Mouse (Mus musculus): ENCODE data around the gene Tnfrsf12a. TPM values are rescaled to one million over a fixed set of nuclear protein-coding genes. Genes with fewer than 3 reads are reported as not detected.

Tnfrsf12a gene
- polyA plus RNA-seq, 1 experiment from 2014 or later, result 10.4 TPM

DNA sequence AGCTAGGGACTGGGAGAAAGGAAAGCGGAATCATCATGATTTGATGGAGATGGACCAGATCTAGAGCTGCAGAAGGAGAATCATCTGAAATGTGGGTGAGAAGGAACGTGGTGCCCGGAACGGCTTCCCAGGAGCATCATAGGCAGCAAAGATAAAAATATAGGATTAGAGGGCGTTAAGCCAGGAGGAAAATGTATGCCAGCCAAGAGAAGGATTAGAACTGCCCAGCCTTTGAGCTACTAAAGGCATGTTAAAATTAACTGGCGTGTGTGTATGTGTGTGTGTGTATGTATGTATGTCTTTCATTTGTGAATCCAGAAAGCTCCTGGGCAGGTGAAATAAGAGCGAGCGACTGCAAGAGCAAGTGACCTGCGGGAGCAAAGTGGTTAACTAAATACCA is 26.0 kb upstream of the Tnfrsf12a start:
- WGBS, result 86% methylated on average over 9 of the region's 9 CpGs
- H3K4me2 ChIP-seq, result no peak overlapping the region
- peaks cover 21% of the 10 kb centered on the region for H3K4me1 ChIP-seq
- H3K4me3 ChIP-seq, result no peak overlapping the region
- H3K9me3 ChIP-seq, result no peaks in the 10 kb centered on the region
- H3K36me3 ChIP-seq, result no peaks in the 10 kb centered on the region
- no peak overlapping the region for H3K9ac ChIP-seq
- no peak overlapping the region for H3K27ac ChIP-seq
- ATAC-seq (ENCODE audit: insufficient number of reproducible peaks, insufficient read depth, low FRiP score, low TSS enrichment, low read depth), result no peak
- H3K27me3 ChIP-seq, result peaks cover 47% of the 10 kb centered on the region

DNA sequence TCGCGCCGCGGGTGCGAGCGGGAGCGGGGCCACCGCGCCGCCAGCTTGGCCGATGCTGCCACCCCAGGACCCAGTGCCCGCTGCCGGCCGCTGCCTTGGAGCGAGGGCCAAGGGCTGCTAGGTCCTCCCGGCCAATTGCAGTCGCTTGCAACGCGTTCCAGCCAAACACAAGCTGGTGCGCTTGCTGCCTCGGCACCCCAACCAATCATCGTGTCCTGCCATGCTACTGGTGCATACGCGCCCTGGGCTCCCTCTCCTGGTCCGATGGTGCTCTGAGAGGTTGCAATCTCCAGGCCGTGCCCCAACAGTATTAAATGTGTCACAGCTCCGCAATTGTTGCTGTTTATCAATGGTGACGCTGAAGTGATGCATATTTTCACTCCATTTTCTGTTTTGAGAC is 22.8 kb upstream of the Tnfrsf12a start:
- Histone ChIP-seq H3K27me3 (peaks cover 55% of the 10 kb centered on the region), H3K9me3 (no peaks in the 10 kb centered on the region), H3K9ac (peak overlapping the region; percentile 68), H3K4me3 (peak overlapping the region; percentile 72), H3K4me2 (peak overlapping the region; percentile 100), H3K36me3 (no peaks in the 10 kb centered on the region), H3K27ac (no peak overlapping the region), H3K4me1 (peaks cover 13% of the 10 kb centered on the region)
- under 1% methylated on average over 21 of the region's 28 CpGs for WGBS
- ATAC-seq (ENCODE audit: insufficient number of reproducible peaks, insufficient read depth, low FRiP score, low TSS enrichment, low read depth), result peak; percentile 88

DNA sequence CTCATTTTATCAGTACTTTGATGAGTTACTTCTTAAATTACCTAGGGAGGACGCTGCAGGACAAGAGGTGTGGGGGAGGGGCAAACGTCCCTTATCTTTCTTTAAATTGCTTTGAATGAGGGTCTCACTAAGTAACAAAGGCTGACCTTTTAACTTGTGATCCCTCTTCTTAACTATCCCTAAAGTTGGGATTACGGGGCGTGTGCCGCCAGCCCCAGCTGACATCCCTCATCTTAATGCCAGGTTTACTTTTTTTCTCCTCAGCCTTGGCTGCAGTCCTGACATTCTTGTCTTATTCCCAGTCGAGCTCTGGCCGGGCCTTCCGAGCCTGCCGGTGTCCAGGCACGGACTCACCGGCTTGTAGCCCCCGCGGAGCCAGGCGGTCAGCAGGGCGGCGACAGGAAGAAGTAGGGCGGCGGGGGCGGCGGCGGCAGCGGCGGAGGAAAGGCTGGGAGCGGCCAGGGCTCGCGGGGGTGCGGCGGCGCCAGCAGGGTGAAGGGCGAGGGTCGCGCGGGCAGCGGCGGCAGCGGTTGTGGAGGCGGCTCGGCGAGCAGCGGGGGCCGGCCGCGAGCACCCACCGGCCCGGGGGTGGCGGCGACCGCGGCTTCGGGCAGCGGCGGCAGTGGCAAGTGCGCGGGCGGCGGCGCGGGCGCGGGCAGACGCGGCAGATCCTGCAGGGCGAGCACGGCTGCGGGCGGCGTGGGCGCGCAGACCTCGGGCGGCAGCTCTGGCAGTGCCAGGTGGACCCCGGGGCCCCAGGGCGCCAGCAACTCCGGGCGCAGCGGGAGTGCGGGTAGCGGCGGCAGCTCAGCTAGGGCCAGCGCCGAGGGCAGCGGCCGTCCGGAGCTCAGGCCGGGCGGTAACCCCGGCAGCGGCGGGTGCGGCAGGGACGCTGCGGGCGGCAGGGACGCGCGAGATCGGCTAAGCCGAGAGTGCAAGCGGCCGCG is 22.1 kb upstream of the Tnfrsf12a start:
- Histone ChIP-seq H3K4me2 (peak overlapping the region; percentile 100), H3K27ac (no peak overlapping the region), H3K9ac (peak overlapping the region; percentile 68), H3K9me3 (no peaks in the 10 kb centered on the region), H3K27me3 (peaks cover 55% of the 10 kb centered on the region), H3K4me1 (peaks cover 7% of the 10 kb centered on the region; the same call in 1 of the 2 replicates), H3K4me3 (peak overlapping the region; percentile 72), H3K36me3 (no peaks in the 10 kb centered on the region)
- no peak for ATAC-seq (ENCODE audit: insufficient number of reproducible peaks, insufficient read depth, low FRiP score, low TSS enrichment, low read depth)
- under 1% methylated on average over 100 of the region's 101 CpGs for WGBS

DNA sequence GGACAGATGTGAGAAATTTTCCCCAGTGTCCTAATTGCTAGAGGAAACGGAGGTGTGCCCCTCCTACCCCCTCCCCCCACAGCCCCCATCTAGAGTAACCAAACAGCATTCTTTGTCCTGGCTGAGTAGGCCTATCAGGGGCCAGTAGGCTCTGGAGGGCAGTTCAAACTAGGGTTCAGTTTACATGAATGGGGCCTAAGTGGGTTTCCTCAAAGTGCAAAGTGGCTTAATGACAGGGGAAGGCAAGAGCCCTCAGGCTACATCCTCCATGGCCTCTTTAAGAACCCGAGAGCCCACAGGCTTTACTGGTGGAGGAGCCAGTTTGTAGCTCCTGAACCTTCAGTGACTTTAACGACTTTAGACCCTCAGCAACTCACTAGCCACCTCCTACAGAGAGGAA is 18.5 kb upstream of the Tnfrsf12a start:
- ATAC-seq (ENCODE audit: insufficient number of reproducible peaks, insufficient read depth, low FRiP score, low TSS enrichment, low read depth), result no peak
- Histone ChIP-seq H3K27ac (no peak overlapping the region), H3K9ac (no peak overlapping the region), H3K27me3 (peaks cover 38% of the 10 kb centered on the region), H3K4me3 (no peak overlapping the region), H3K4me2 (no peak overlapping the region), H3K4me1 (peaks cover 7% of the 10 kb centered on the region; the same call in 1 of the 2 replicates), H3K9me3 (no peaks in the 10 kb centered on the region), H3K36me3 (no peaks in the 10 kb centered on the region)
- 4% methylated on average over 3 of the region's 3 CpGs for WGBS

DNA sequence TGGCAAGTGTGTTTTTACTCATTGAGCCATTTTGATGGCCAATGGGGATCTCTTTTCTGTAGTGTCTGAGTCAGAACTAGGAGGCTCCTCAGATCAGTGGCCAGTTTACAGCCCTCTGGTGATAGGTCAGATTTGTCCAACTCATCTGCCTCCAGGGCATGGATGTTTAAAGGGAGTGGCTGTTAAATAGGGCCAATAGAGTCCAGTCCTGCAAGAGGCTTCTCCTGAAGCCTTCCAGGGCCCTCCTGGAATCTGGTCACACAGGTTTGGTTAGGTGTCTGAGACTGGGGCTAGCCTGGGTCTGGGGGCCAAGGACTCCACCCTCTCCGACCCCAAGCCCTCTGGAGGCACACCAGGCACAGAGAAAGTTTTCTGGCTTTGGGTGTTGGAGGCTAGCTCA is 17.2 kb upstream of the Tnfrsf12a start:
- H3K9me3 ChIP-seq, result no peaks in the 10 kb centered on the region
- peaks cover 25% of the 10 kb centered on the region for H3K27me3 ChIP-seq
- H3K4me1 ChIP-seq, result peaks cover 4% of the 10 kb centered on the region; the same call in 1 of the 2 replicates
- 55% methylated on average over 1 of the region's 1 CpGs for WGBS
- H3K27ac ChIP-seq, result no peak overlapping the region
- no peak overlapping the region for H3K9ac ChIP-seq
- ATAC-seq (ENCODE audit: insufficient number of reproducible peaks, insufficient read depth, low FRiP score, low TSS enrichment, low read depth), result no peak
- H3K36me3 ChIP-seq, result no peaks in the 10 kb centered on the region
- H3K4me3 ChIP-seq, result no peak overlapping the region
- H3K4me2 ChIP-seq, result no peak overlapping the region

DNA sequence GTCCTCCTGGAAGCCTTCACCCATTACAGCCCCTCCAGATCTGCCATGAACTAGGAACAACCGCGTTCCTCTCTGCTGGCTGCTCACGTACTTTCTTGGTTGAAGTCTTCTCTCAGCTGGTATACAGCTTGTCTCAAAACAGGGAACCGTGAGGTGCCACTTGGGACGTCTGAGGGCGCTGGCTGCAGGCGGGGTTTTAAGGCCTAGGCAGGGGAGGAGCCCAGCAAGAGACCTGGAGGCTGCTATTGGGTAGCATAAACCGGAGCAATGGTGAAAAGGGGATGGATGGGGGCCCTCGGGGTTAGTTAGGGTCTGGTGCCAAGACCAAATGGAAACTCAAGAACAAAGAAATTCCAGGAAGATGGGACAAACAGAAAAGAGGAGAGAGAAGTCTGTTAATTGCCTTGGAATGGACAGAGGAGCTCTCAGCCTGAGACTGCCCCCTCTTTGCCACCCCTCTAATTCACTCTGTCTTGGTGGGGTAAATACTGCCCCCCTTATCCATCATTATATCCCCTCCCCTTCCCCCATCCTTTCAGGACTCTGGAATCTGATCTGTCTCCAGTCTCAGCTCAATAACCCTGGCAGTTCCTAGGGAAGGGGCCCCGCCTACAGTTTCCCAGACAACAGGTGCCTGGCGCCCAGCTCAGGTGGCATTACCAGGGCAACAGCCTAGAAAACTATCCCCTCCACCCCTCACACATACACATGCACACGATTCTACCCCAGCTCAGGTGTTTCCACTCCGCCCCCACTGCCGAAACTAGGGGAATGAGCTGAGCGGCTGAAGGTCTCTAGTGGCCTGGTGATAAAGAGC is 6.8 kb upstream of the Tnfrsf12a start, which contains the start of gene Cldn9:
Cldn9 (minus strand) TSS at position 171 of the 817 bp plus-strand sequence.
- Histone ChIP-seq H3K9me3 (no peaks in the 10 kb centered on the region), H3K36me3 (no peaks in the 10 kb centered on the region), H3K4me1 (peaks cover 19% of the 10 kb centered on the region), H3K4me3 (peak within 1 kb of the TSS; percentile 30), H3K27ac (peak within 1 kb of the TSS; percentile 44), H3K4me2 (peak within 1 kb of the TSS; percentile 47), H3K9ac (peak within 1 kb of the TSS; percentile 46), H3K27me3 (peaks cover 62% of the 10 kb centered on the region)
- peak; percentile 87 for ATAC-seq (ENCODE audit: insufficient number of reproducible peaks, insufficient read depth, low FRiP score, low TSS enrichment, low read depth)
- WGBS, result 8% methylated on average over 15 of the region's 15 CpGs

DNA sequence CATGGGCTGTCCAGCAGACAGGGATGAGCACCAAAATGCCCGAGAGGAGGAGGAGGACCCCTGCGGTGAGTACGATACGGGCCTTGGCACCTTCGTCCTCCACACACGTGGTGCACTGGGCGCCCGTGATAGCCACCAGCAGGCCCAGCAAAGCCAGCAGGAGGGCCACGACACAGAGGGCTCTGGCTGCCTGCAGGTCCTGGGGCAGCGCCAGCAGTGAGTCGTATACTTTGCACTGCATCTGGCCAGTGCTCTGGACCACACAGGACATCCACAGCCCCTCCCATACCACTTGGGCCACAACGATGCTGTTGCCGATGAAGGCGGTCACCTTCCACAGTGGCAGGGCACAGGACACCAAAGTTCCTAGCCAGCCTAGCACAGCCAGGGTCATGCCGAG is 6.0 kb upstream of the Tnfrsf12a start:
- peak overlapping the region; percentile 30 for H3K4me3 ChIP-seq
- no peaks in the 10 kb centered on the region for H3K9me3 ChIP-seq
- H3K36me3 ChIP-seq, result no peaks in the 10 kb centered on the region
- H3K9ac ChIP-seq, result peak overlapping the region; percentile 46
- ATAC-seq (ENCODE audit: insufficient number of reproducible peaks, insufficient read depth, low FRiP score, low TSS enrichment, low read depth), result no peak
- peak overlapping the region; percentile 36 for H3K27ac ChIP-seq
- 13% methylated on average over 15 of the region's 15 CpGs for WGBS
- peaks cover 19% of the 10 kb centered on the region for H3K4me1 ChIP-seq
- H3K4me2 ChIP-seq, result peak overlapping the region; percentile 47
- H3K27me3 ChIP-seq, result peaks cover 71% of the 10 kb centered on the region

DNA sequence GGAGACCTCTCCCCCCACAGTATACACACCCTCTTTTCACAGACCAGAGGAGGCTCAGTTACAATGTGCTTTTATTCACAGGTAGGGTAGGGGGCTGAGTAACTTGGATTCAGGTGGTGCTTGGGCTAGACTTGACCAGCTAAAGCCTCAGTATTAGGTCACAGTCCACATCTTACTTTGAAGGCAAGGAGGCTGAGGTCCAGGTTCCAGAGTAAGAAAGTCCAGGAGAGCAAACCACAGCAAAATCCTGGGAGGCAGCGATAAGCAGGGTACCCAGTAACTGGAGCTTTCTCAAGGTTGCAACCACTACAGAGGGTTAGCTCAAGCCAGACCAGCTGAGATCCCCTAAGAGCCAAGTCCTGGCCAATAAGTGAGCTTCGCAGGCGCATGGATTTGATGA is 5.3 kb upstream of the Tnfrsf12a start:
- Histone ChIP-seq H3K27ac (no peak overlapping the region), H3K36me3 (no peaks in the 10 kb centered on the region), H3K27me3 (peaks cover 77% of the 10 kb centered on the region), H3K4me3 (peak overlapping the region; percentile 30), H3K9me3 (no peaks in the 10 kb centered on the region), H3K4me1 (peaks cover 22% of the 10 kb centered on the region), H3K9ac (peak overlapping the region; percentile 46; the same call in 1 of the 2 replicates), H3K4me2 (peak overlapping the region; percentile 47)
- 55% methylated on average over 3 of the region's 3 CpGs for WGBS
- no peak for ATAC-seq (ENCODE audit: insufficient number of reproducible peaks, insufficient read depth, low FRiP score, low TSS enrichment, low read depth)

DNA sequence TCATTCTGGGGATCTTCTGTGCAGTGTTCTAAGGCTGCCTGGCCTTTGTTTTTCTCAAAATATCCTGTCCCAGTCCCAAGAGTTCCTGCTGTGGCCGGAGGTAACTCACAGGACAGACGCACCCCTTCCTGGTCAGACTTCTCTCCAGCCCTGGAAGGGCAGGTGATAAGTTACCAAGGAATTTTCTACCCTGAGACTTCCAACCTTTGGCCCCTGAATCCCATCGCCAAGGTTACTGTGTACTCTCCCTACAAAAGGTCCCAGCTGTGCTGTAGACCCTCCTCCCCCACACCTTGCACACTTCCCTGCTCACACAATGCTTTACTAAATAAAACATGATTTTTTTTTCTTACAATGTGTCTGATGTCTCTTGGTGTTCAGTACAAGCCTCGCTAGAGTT is 4.8 kb upstream of the Tnfrsf12a start:
- peaks cover 78% of the 10 kb centered on the region for H3K27me3 ChIP-seq
- no peaks in the 10 kb centered on the region for H3K9me3 ChIP-seq
- H3K4me1 ChIP-seq, result peaks cover 24% of the 10 kb centered on the region
- no peak for ATAC-seq (ENCODE audit: insufficient number of reproducible peaks, insufficient read depth, low FRiP score, low TSS enrichment, low read depth)
- peak overlapping the region; percentile 47 for H3K4me2 ChIP-seq
- no peaks in the 10 kb centered on the region for H3K36me3 ChIP-seq
- H3K9ac ChIP-seq, result no peak overlapping the region
- H3K27ac ChIP-seq, result no peak overlapping the region
- peak overlapping the region; percentile 30; the same call in 1 of the 2 replicates for H3K4me3 ChIP-seq
- WGBS, result 59% methylated on average over 4 of the region's 4 CpGs

DNA sequence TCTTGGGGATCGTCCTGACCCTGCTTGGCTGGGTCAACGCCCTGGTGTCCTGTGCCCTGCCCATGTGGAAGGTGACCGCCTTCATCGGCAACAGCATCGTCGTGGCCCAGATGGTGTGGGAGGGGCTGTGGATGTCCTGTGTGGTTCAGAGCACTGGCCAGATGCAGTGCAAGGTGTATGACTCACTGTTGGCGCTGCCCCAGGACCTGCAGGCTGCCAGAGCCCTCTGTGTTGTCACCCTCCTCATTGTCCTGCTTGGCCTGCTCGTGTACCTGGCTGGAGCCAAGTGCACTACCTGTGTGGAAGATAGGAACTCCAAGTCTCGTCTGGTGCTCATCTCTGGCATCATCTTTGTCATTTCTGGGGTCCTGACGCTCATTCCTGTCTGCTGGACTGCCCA is 3.8 kb upstream of the Tnfrsf12a start:
- H3K9ac ChIP-seq, result no peak overlapping the region
- H3K4me2 ChIP-seq, result peak overlapping the region; percentile 51
- no peak overlapping the region for H3K27ac ChIP-seq
- peaks cover 32% of the 10 kb centered on the region for H3K4me1 ChIP-seq
- H3K4me3 ChIP-seq, result peak overlapping the region; percentile 31; the same call in 1 of the 2 replicates
- no peak for ATAC-seq (ENCODE audit: insufficient number of reproducible peaks, insufficient read depth, low FRiP score, low TSS enrichment, low read depth)
- H3K9me3 ChIP-seq, result no peaks in the 10 kb centered on the region
- H3K27me3 ChIP-seq, result peaks cover 87% of the 10 kb centered on the region
- no peaks in the 10 kb centered on the region for H3K36me3 ChIP-seq
- WGBS, result 73% methylated on average over 10 of the region's 10 CpGs

GRCm38 (mm10) chr17:23680336-23680735 is 3.1 kb upstream of the Tnfrsf12a start:
- peaks cover 94% of the 10 kb centered on the region for H3K27me3 ChIP-seq
- peak overlapping the region; percentile 31 for H3K4me3 ChIP-seq
- no peaks in the 10 kb centered on the region for H3K36me3 ChIP-seq
- 65% methylated on average over 9 of the region's 9 CpGs for WGBS
- H3K27ac ChIP-seq, result no peak overlapping the region
- ATAC-seq (ENCODE audit: insufficient number of reproducible peaks, insufficient read depth, low FRiP score, low TSS enrichment, low read depth), result no peak
- 0 out of 2 replicates have a peak overlapping the region, but pooled peaks have one; percentile 49 for H3K9ac ChIP-seq
- no peaks in the 10 kb centered on the region for H3K9me3 ChIP-seq
- peak overlapping the region; percentile 51 for H3K4me2 ChIP-seq
- peaks cover 39% of the 10 kb centered on the region for H3K4me1 ChIP-seq
